Mouse (Mus musculus) embryonic facial prominence, embryonic 12.5 days (tissue): Measurements from ENCODE around the gene Asf1b. TPM values are rescaled to one million over a fixed set of nuclear protein-coding genes. Genes with fewer than 3 reads are reported as not detected.
A peak's percentile ranks its signal among the peaks of the same experiment; 100 is the strongest.

Experiments used
- ATAC-seq: fragments of 200-750 bp; cut with Nextera tagmentation; 2 replicates; pipeline ENCODE4 v1.8.0; 2017; ENCODE audit not compliant: insufficient number of reproducible peaks, insufficient read depth, low FRiP score, low TSS enrichment
- H3K27ac ChIP-seq: fragments of 300-500 bp; sonication (generic); 2 replicates; pipeline ENCODE4 v1.5.1; 2016; ENCODE audit warnings: mild to moderate bottlenecking
- H3K27me3 ChIP-seq: fragments of 300-500 bp; sonication (generic); 2 replicates; pipeline ENCODE4 v1.6.1; 2016; ENCODE audit warnings: mild to moderate bottlenecking, moderate library complexity
- H3K36me3 ChIP-seq: fragments of 300-500 bp; sonication (generic); 2 replicates; pipeline ENCODE4 v1.6.1; 2016; ENCODE audit warnings: mild to moderate bottlenecking
- H3K4me1 ChIP-seq: fragments of 300-500 bp; sonication (generic); 2 replicates; pipeline ENCODE4 v1.6.1; 2016
- H3K4me2 ChIP-seq: fragments of 300-500 bp; sonication (generic); replicated peaks from 2 replicates; pipeline ENCODE4 v1.6.1; 2016; ENCODE audit warnings: mild to moderate bottlenecking, moderate library complexity
- H3K4me3 ChIP-seq: fragments of 300-500 bp; sonication (generic); 2 replicates; pipeline ENCODE4 v1.5.1; 2016; ENCODE audit warnings: mild to moderate bottlenecking
- H3K9ac ChIP-seq: fragments of 300-500 bp; sonication (generic); 2 replicates; pipeline ENCODE4 v1.6.1; 2016; ENCODE audit warnings: mild to moderate bottlenecking, moderate library complexity
- H3K9me3 ChIP-seq: fragments of 300-500 bp; sonication (generic); 2 replicates; pipeline ENCODE4 v1.6.1; 2016; ENCODE audit warnings: mild to moderate bottlenecking, moderate library complexity
- WGBS: fragments of 180-500 bp; shearing (Covaris S2); methylation state at CpG from one replicate; pipeline ENCODE4 v1.1.7; 2016; 5-methylcytosine and 5-hydroxymethylcytosine counted together
- polyA plus RNA-seq: library from polyadenylated mRNA; unstranded; fragments of >200 nt; fragmentation: Nextera tagmentation; extraction: Ambion mirVana; gene quantifications from 2 replicates; pipeline ENCODE4 v1.2.1, GENCODE M21; 2016

Asf1b gene
- polyA plus RNA-seq, 1 experiment from 2014 or later = 55.0 TPM

DNA sequence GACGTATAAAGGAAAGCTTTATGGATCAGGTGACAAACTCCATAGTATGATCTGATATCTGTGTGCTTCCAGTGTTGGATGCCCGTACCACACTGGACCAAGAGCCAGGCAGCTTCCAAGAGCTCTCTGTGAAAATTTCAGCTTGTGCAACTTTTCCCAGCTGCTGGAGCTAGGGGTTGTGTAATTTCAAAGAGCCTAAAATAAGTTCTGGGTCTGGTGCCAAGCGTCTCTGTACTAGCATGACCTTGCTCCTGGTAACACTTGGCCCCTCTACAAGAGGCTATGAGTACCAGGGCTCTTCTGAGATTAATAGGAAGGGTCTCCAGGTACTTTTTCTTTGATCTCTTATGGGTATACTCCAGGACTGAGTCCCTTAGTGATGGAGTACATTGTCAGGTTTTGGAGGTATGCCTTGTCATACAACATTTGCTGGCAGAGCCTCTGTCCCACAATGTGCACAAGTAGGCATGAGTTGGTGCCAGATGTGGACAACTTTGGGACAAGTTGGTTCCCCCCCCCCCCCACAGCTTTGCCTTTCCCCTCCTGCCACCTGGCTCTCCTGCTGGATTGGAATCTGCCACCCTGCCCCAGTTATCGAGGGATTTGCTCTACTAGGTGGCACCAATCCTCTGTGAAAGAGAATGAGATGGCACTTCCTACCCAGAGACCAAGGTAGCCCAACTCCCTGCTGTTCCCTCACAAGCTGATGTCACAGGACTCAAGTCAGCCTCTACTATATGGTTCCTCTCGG is 8.9 kb downstream of the Asf1b start:
- Histone ChIP-seq H3K4me1 (no peaks in the 10 kb centered on the region), H3K4me2 (no peak overlapping the region), H3K27ac (no peak overlapping the region), H3K9me3 (no peaks in the 10 kb centered on the region), H3K4me3 (no peak overlapping the region), H3K27me3 (no peaks in the 10 kb centered on the region), H3K9ac (no peak overlapping the region), H3K36me3 (peaks cover 32% of the 10 kb centered on the region)
- 88% methylated on average over 5 of the region's 5 CpGs for WGBS
- no peak for ATAC-seq

DNA sequence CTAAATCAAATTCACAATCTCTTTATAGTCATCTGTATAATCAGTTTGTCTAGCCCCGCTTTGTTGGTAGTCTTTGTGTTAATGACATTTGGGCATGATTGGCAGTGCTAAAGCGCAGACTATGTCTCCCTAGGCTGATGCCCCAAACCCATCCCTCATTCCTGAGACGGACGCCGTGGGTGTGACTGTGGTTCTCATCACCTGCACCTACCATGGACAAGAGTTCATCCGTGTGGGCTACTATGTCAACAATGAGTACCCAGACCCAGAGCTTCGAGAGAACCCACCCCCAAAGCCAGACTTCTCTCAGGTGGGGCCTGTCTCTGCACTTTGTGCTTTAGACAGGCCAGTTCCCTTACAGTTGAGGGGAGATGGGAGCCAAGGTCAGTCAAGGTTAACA is 12.4 kb downstream of the Asf1b start:
- Histone ChIP-seq H3K9ac (no peak overlapping the region), H3K27me3 (no peaks in the 10 kb centered on the region), H3K9me3 (no peaks in the 10 kb centered on the region), H3K4me2 (no peak overlapping the region), H3K36me3 (peaks cover 41% of the 10 kb centered on the region), H3K27ac (no peak overlapping the region), H3K4me1 (0 out of 2 replicates have a peak, but pooled peaks cover 4% of the 10 kb centered on the region), H3K4me3 (no peak overlapping the region)
- WGBS = 89% methylated on average over 7 of the region's 7 CpGs
- no peak for ATAC-seq

DNA sequence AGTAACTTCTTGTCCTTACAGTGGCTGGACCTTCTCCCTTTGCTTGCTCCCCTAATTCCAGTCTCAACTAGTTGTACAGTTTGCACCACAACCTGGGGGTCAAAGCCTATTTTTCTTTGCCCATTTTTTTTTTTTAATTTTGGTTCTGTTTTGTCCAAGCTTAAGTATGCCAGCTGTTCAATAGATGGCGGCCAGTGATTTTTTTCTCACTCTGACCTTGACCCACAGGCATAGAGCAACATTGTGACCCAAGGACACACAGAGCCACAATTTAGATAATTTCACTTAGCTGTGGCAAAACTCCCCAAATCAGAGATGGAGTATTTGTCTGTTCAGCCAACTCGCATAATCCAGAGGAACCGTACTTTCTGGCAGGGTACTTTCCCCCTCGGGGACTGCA is 15.8 kb downstream of the Asf1b start:
- Histone ChIP-seq H3K4me1 (peaks cover 16% of the 10 kb centered on the region), H3K36me3 (peaks cover 36% of the 10 kb centered on the region), H3K9me3 (no peaks in the 10 kb centered on the region), H3K27ac (no peak overlapping the region), H3K4me3 (no peak overlapping the region), H3K27me3 (no peaks in the 10 kb centered on the region), H3K9ac (no peak overlapping the region), H3K4me2 (no peak overlapping the region)
- ATAC-seq = no peak
- WGBS = 91% methylated on average over 4 of the region's 4 CpGs

DNA sequence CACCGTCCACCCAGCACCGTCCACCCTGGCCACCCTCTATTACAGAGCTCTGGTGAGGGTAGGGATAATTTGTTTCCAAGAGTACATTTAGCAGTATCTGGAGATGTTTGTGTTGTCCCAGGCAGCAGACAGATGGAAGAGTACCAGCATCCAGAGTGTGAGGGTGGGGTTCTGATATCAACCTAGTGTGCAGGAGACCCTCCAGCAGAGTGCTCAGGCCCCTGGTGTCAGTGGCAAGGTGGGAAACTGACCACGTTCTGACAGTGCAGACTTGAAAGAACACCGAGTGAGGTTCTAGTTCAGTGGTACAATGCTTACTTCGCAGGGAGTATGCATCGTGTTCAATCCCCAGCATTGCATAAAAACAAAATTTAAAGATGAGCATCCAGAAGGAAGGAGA is 16.4 kb downstream of the Asf1b start:
- H3K9ac ChIP-seq = no peak overlapping the region
- ATAC-seq = no peak
- WGBS = 75% methylated on average over 6 of the region's 6 CpGs
- H3K4me3 ChIP-seq = peak overlapping the region; percentile 95; the same call in 1 of the 2 replicates
- H3K9me3 ChIP-seq = no peaks in the 10 kb centered on the region
- H3K4me1 ChIP-seq = peaks cover 18% of the 10 kb centered on the region
- H3K36me3 ChIP-seq = peaks cover 35% of the 10 kb centered on the region
- no peaks in the 10 kb centered on the region for H3K27me3 ChIP-seq
- H3K4me2 ChIP-seq = peak overlapping the region; percentile 90
- H3K27ac ChIP-seq = no peak overlapping the region

DNA sequence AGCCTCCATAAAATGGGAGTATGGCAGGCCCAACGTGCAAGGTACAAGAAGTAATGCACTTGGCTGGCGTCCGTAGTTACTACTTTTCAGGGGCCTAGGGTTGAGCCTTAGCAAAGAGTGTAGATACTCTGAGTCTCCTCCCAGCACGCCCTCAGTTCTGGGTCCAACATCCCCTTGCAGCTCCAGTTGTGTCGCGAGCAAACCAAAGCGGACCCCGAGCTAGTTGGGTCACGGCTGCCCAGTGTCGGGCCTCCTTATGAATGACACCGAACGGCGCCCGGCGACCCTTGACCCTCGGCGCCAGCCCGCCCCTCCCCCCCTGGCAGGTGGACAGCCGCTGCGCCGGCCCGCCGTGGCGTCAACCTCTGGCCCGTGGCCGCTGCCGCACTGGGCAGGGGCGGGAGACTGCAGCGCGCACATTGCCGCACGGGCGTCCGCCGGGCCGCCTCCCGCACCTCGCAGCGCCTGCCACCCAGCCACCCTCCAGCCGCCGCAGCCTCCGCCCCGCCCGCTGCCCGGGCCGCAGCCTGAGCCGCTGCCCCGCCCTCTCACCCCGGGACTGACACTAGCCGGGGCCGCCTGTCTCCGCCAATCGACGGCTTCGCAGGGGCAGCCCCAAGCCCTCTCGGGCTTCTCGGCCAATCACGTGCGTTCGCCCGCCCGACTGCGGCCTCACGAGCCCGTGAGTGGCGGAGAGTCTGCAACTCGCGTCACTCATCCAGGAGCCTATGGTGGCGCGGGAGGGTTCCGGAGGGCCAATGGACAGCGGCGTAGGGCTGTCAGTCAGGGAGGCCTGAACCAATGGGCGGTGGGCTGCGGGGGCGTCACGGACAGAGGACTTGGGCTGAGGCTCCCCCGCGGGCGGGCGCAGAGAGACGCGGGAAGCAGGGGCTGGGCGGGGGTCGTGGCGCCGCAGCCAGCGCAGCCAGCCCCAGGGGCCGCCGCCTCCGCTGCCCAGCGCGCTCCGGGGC is 17.1 kb downstream of the Asf1b start, which contains the start of gene Prkaca:
Prkaca (plus strand) TSS at position 844 of the 971 bp plus-strand sequence.
- H3K27ac ChIP-seq = peak within 1 kb of the TSS; percentile 69

DNA sequence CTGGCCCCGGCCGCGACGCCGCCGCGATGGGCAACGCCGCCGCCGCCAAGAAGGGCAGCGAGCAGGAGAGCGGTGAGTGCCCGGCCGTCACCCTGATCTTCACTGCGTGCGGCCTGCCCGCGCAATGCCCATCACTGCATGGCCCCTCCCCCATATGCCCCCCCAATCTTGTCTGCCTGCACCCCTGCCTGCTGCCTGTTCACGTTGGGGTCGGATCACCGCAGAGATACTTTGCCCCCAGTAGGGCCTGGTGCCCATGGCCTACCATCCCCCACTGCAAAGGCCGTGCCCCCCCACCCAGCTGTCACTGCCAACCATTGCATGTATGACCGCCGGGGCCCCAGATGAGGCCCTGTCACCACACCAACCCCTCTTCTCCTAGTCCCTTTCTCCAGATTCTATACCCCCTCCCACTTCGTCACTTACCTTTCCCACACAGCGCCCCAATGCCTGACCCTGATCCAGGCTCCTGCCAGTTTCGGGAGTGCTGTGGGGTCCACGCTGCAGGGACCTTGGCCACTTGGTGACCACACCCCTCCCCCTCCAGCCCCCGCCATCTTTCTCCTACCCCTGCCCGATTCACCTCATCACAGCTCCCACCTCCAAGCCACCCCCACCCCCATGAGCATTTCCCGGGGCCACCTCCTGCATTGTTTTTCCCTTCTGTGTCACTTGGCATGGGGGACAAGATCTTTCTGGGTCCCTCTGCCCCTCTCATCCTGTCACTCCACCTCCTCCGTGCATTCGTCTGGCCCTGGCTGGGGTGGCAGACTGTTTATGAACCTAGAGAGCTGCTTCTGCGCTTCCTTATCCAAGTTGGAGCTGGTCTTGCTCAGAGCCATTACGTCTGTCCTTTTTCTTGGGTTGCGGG is 18.1 kb downstream of the Asf1b start:
- Histone ChIP-seq H3K27me3 (no peaks in the 10 kb centered on the region), H3K4me2 (peak overlapping the region; percentile 98), H3K4me3 (peak overlapping the region; percentile 95), H3K9ac (peak overlapping the region; percentile 94), H3K9me3 (no peaks in the 10 kb centered on the region), H3K4me1 (peaks cover 32% of the 10 kb centered on the region), H3K36me3 (peaks cover 19% of the 10 kb centered on the region), H3K27ac (peak overlapping the region; percentile 69)
- 3% methylated on average over 37 of the region's 37 CpGs for WGBS
- ATAC-seq = no peak; the same call in 1 of the 2 replicates

More for the DNA sequence above, 17.1 kb downstream of the Asf1b start, which contains the start of gene Prkaca:
- Histone ChIP-seq H3K27me3 (no peaks in the 10 kb centered on the region), H3K9ac (peak within 1 kb of the TSS; percentile 94), H3K4me2 (peak within 1 kb of the TSS; percentile 98), H3K4me1 (peaks cover 25% of the 10 kb centered on the region), H3K36me3 (peaks cover 29% of the 10 kb centered on the region), H3K4me3 (peak within 1 kb of the TSS; percentile 95), H3K9me3 (no peaks in the 10 kb centered on the region)
- under 1% methylated on average over 87 of the region's 94 CpGs for WGBS
- peak; percentile 100 for ATAC-seq

DNA sequence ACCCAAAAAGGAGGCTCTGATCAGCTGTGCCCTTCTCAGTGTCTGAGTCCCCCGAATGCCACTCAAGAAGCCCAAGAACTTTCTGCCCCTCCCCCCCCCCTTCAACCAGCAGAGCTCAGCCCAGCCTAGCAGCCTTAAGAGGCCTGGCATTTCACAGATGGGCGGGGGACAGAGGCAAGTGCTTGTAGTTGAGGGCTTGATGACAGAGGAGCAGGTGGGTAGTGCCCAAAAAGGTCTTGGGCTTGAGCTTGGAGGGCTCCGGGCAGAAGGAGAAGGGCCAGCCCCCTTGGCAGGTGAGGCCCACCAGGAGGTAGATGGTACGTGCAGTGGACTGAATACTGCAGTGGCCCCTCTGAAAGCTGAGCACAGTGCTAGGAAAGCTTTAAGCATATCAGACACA is 19.2 kb downstream of the Asf1b start:
- peak overlapping the region; percentile 95; the same call in 1 of the 2 replicates for H3K4me3 ChIP-seq
- no peak overlapping the region for H3K27ac ChIP-seq
- H3K9ac ChIP-seq = no peak overlapping the region
- H3K36me3 ChIP-seq = peaks cover 9% of the 10 kb centered on the region
- ATAC-seq = no peak
- no peaks in the 10 kb centered on the region for H3K27me3 ChIP-seq
- WGBS = 90% methylated on average over 4 of the region's 4 CpGs
- H3K4me1 ChIP-seq = peaks cover 32% of the 10 kb centered on the region
- no peaks in the 10 kb centered on the region for H3K9me3 ChIP-seq
- peak overlapping the region; percentile 98 for H3K4me2 ChIP-seq

DNA sequence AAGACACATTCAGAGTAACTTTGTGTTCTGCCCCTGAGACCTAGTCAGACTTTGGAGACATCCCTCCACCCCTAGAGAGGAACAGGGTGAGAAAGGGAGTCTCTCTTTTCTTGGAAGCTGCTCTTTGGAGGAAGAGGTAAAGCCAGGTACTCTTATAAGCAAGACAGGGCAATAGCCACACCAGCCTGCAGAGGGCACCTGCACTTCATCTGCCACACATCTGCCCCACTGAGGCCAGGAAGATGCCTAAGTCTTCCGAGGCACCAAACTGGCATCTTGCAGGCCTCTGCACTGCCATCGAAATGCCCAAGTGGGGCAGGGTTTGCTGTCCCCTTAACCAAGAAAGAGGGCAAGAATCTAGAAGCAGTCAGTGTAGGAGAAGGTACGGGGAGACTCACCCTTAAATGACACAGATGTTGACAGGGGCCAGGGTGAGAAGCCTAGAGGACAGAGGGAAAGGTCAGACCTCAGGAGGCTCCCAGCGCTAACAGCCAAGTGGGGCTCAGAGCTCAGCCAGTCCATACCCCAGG is 20.9 kb downstream of the Asf1b start:
- Histone ChIP-seq H3K4me1 (peaks cover 32% of the 10 kb centered on the region), H3K27me3 (no peaks in the 10 kb centered on the region), H3K4me3 (no peak overlapping the region), H3K9ac (no peak overlapping the region), H3K36me3 (peaks cover 11% of the 10 kb centered on the region), H3K27ac (no peak overlapping the region), H3K9me3 (no peaks in the 10 kb centered on the region), H3K4me2 (no peak overlapping the region)
- 86% methylated on average over 4 of the region's 4 CpGs for WGBS
- ATAC-seq = no peak

DNA sequence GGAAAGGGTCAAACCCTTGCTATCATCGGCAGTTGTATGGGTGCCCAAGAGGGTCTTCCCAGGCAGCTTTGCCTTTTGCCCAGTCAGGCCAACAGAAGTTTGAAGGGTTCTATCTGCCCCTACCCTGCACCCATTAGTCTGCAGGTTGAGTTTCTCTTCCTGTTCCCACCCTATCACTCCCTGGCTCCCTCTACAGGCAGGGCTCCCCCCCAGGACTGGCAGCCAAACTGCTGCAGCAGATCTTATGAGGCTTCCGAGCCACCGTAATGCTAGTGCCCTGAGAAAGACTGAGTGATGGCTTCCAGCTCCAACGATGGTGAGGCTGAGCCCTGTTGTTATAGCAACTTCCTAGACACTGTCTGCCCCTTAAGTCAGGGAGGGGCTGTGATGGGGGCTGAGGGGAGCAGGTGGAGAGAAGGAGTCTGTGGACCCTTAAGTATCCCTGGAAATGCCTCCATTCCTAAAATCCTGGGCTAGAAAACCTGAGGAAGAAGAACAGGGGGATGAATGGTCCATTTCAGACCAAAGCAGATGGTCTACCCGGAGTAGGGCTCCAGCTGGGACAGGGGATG is 21.6 kb downstream of the Asf1b start:
- peaks cover 18% of the 10 kb centered on the region for H3K36me3 ChIP-seq
- H3K27me3 ChIP-seq = no peaks in the 10 kb centered on the region
- no peak overlapping the region for H3K9ac ChIP-seq
- H3K9me3 ChIP-seq = no peaks in the 10 kb centered on the region
- ATAC-seq = no peak
- no peak overlapping the region for H3K4me2 ChIP-seq
- no peak overlapping the region for H3K27ac ChIP-seq
- 77% methylated on average over 5 of the region's 5 CpGs for WGBS
- no peak overlapping the region for H3K4me3 ChIP-seq
- H3K4me1 ChIP-seq = peaks cover 30% of the 10 kb centered on the region

DNA sequence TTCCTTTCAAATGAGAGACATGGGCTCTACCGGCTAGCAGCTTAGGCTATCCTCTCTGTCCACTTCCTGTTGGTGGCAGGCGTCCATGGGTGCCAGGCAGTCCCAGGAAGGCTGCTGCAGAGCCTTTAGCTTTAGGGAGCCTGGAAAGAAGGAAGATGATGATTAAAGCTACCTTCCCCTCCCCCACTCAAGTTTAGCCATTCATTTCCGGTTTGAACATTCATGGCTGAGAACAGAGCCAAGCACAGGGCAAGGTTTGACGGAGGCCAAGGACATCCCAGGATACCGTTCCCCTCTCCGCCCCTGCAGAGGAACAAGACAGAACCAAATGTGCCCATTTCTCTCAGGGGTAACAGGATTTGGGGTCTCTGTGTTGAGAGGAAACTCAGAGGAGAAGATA is 22.3 kb downstream of the Asf1b start:
- Histone ChIP-seq H3K36me3 (peaks cover 25% of the 10 kb centered on the region), H3K4me2 (no peak overlapping the region), H3K4me1 (peaks cover 28% of the 10 kb centered on the region), H3K27me3 (no peaks in the 10 kb centered on the region), H3K27ac (0 out of 2 replicates have a peak overlapping the region, but pooled peaks have one; percentile 30), H3K9me3 (no peaks in the 10 kb centered on the region), H3K4me3 (no peak overlapping the region), H3K9ac (no peak overlapping the region)
- ATAC-seq = no peak
- 49% methylated on average over 6 of the region's 6 CpGs for WGBS
